Mouse (Mus musculus) right cerebral cortex, postnatal 4 days (tissue): ENCODE data around the gene Ccdc172.

Experiments used
- DNase-seq: peaks from one replicate; pipeline ENCODE4 v3.0.0-alpha.2; 2022

Gene Ccdc172

GRCm38 (mm10) chr19:58511818-58512217 lies at the start of gene Ccdc172:
TSS of gene Ccdc172 (plus strand) at chr19:58511993.
- no peak for DNase-seq

- no peak for DNase-seq
These were observed 48.0 kb upstream of the Ccdc172 start for GRCm38 (mm10) chr19:58463755-58464154.

- DNase-seq = no peak
These were observed 43.5 kb upstream of the Ccdc172 start for GRCm38 (mm10) chr19:58468331-58468730.

DNA sequence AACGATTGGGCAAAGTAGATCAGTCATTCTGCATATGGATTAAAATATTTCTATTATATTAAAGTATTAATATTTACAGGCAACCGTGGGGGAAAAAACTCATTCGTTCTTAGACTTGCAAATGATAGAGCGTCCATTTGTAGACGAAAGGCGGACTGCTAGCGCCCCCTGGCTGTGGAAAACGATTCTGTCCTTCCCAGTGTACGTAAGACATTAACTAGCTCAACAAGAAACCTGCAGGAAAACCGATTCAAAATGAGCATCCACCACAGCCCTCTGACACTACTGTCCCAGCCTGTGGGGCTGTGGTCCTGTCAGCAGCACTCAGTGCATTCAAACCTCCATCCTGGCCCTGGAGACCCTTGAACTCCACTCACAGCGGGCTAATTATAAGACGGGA lies 42.4 kb upstream of the Ccdc172 start:
- DNase-seq = peak; percentile 99

DNA sequence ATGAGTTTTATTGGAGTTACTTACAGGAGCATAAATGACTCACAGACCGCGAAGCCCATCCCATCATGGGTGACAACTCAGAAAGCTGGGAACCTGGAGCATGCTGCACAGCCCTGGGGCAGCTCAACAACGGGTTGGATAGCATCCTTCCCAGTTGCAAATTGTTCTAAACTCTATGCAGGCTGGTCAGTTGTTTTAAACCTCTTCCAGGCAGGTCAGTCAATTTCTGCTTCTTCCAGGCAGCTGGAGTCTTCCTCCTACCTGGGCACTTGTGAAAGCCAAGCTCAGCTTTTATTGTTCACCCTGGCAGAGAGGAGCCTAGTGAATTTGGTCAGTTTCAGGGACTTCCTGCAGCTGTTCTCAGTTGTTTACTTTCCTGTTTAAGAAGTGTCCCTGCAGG lies 37.5 kb upstream of the Ccdc172 start:
- DNase-seq = no peak

- DNase-seq = no peak
These were observed 29.3 kb upstream of the Ccdc172 start for GRCm38 (mm10) chr19:58482373-58482977.

DNA sequence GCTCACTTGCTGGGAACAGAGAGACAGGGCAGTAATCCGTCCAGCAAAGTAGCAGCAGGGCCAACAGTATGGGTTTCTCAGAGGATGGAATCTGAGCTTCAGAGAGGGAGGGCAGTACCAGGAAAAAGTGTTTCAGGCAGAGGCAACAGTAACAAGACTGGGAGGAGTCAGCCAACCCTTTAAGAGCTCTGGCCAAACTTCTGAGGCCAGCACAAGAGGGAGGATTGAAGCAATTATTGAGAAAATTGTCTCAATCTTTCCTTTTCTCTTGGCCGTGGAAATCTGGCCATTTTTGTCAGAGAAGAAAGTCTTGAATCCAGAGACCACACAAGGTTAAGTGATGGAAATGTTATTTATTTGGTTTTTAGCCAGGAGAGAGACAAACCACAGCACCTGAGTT lies 25.1 kb upstream of the Ccdc172 start:
- DNase-seq = no peak

GRCm38 (mm10) chr19:58497106-58497505 lies 14.7 kb upstream of the Ccdc172 start:
- DNase-seq = no peak

- DNase-seq = no peak
These were observed 12.3 kb upstream of the Ccdc172 start for GRCm38 (mm10) chr19:58499420-58499966.

DNA sequence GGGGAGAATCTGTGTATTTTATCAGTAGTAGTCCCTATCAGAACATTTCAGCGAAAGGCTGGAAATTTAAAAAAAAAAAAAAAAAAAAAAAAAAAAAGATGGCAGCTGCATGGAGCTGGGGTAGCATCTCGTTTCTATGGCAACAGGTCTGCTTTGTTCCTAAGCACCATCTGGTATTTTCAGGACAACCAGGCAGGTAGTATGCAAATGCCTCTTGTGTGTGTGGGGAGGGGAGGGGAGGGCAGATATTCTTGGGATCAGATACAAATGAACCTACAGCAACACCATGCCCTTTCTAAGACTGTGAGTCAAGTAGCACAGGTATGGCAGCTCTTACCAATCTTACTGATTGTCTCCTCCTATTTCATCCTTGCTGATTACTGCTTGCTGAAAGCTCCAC lies 11.7 kb upstream of the Ccdc172 start:
- DNase-seq = no peak

DNA sequence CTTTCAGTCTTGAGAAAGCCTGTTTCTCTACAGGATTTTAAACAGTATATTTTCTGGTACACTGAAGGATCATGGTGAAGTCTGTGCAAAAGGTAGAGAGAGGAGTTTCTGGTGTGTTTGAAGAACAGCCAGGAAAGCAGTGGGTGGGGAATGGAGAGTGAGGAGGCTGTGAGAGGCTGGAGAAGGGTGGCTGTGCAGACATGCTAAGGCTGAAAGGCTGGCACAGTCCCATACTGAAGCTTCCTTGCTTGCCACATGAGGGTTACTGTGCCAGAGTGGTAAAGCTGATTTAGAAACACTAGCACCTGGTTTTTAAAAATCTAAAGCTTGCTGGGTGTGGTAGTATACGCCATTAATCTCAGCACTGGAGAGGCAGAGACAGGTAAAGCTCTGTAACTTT lies 9.9 kb downstream of the Ccdc172 start:
- no peak for DNase-seq

GRCm38 (mm10) chr19:58523736-58524394 lies 12.1 kb downstream of the Ccdc172 start:
- DNase-seq = no peak

- no peak for DNase-seq
These were observed 13.9 kb downstream of the Ccdc172 start for GRCm38 (mm10) chr19:58525457-58526239.

DNA sequence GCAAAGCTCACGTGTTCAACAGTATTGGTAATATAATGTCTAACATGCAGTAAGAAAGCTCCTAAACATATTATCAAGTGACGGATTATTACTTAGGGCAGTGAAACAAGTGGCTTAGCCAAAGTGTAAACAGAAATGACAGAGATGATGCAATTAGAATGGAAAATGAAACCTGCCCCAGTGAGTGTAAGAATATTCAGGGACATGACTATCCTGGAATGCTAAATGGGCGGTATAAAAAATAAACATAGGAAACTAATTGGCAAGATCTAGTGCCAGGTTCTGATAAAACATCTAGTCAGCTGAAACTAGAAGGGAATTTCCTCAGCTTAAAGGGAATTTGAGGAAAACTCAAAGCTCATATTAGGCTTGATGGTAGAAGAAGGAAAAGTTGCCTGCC lies 21.3 kb downstream of the Ccdc172 start:
- DNase-seq = no peak

DNA sequence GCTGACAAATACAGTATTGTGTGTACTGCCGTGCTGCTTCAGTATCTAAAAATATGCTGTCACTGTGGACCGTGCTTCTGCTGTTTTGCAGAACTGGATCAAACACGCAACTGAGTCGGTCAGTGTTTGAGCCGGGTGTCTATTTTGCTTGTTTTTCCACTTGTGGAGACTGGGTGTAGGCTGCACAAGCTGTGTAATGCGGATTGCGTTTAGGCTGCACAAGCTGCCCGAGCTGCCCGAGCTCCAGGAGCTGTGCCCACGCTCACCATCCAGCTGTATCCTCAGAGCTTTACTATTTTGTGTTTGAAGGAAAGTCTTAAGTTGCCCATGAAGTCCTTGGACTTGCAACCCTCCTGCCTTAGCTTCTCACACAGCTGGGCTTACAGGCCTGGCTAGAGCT lies 24.9 kb downstream of the Ccdc172 start:
- DNase-seq = no peak

DNA sequence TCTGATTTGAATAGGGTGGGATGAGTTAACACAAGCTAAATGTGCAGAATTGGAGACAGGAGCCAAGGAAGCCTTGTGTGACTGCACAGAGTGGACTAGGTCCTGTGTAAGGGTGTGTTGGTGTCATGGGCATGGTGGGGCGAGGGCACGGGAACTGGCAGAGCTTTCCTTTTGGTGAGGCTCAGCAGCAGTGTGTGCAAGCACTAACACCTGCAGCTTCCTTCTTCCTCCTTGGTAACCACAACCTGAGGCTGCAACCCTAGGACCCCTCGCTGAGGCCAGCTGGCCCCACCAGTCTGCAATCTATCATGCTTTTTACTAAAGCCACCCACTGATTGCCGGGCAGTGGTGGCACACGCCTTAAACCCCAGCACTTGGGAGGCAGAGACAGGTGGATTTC lies 28.6 kb downstream of the Ccdc172 start:
- no peak for DNase-seq

DNA sequence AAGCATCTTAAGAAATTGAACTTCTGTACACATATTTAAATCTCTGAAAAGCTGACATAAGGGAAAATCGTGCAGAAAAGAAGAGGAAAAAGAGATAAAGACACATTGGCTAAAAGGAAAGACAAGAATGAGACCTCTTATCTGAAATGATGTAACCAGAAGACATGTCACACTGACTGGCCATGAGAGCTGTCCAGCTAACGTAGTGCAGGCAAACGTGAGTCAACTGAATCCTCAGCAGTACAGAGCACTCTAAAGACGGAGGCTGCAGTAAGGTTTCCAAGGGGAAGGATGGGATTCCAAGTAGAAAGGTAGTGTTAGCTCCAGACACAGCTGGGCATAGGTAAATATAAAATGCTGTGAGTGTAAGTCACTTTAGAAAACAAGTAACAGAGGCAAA lies 36.6 kb downstream of the Ccdc172 start:
- no peak for DNase-seq

- no peak for DNase-seq
These were observed 38.7 kb downstream of the Ccdc172 start for GRCm38 (mm10) chr19:58550489-58550888.

DNA sequence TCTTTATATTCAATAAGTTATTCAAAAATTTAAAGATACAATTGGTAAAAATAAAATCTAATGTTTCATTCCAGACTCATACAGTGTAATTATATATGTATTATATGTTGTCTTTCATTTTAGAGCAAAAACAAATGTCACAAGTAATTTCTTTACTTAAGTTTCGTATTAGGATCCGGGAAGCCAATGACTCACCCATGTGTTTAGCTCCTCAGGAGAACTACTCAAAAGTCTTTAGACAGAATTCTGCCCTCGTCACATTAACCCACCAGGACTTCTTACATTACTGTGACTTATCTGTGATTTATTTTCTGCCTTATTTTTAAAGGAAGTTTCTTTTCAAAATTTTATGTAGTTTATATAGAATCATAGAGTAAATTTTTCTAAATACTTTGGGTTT lies 39.1 kb downstream of the Ccdc172 start:
- DNase-seq = no peak

- DNase-seq = no peak
These were observed 43.2 kb downstream of the Ccdc172 start for GRCm38 (mm10) chr19:58554974-58555373.

GRCm38 (mm10) chr19:58558352-58558751 lies 46.6 kb downstream of the Ccdc172 start:
- peak; percentile 71 for DNase-seq

DNA sequence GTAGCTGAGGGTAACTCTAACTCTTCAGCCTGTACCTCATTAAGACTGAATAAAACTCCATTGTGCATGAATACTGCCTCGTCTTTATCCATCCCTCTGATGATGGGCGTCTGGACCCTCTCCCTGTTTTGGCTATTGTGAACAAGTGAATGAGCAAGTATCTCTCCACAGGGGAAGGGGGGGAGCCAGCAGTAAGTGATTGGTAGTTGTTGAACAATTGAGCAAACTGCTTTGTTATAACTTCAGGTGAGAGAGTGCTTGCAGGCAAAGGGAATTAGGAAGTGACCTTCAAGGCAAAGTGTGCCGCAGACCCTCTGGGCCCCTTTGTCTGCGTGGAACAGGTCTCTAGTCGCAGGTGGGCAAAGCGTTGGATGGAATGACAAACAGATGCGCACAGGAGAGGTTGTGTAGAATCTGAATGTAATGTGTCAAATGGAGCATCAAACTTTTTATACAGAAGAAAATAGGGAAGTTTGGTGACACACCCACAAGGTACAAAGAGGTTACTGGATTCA lies 50.6 kb downstream of the Ccdc172 start:
- DNase-seq = no peak

DNA sequence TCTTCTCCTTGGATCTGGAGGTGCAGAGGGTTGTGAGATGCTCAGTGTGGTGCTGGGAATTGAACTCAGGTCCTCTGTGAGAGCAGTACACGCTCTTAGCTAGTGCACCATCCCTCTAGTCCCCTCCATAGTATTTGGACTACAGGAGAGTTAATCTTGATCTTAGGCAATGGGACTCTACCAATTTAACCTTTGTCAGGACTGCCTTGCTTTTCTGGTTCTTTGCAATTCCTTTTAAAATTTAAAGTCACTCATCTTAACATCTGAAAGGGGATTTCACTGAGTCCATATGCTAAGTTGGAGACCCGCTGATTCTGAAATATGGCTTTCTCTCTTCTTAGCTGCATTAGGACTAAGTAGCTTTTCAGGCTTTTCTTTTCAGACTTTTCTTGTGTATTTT lies 59.8 kb downstream of the Ccdc172 start:
- DNase-seq = no peak
